Mouse (Mus musculus): ENCODE measurements around the gene Atp2a2.

Atp2a2 gene

DNA sequence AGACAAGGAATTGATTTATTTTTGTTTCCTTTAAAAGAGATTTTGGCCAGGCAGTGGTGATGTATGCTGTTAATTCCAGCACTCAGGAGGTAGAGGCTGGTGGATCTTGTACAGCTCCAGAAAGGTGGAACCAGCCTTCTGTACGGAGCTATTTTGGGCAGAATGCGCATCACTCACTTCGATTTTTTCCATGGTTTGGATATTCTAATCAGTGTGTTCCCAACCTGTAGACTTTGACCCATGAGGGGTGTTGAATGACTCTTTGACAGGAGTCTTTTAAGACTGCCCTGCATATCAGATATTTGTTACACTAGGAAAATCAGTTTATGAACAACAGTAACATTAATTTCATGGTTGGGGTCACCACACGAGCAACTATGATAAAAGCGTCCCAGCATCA is 50.7 kb downstream of the Atp2a2 start:
- DNase-seq (ENCODE audit: low read depth, low spot score): no peak

DNA sequence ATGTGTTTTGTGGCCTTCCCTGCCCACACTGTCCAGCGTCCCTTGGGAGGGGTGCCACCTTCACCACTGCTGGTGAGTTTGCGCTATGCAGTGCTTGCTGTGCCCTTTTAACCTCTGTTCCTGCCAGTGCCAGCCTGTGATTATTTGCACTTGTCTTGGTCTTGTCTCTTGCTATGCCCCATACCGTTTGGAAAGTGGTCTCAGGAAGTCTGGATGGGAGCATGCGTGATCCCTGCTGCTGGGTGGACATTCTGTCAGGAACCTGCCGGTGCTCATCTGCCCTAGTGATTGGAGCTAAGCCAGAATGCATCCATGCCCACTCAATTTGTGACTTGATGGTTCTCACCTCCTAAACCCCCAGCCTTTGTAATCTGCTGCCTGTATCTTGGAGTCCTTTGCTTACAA is 51.1 kb downstream of the Atp2a2 start:
- no peak for DNase-seq (ENCODE audit: low read depth, low spot score)

DNA sequence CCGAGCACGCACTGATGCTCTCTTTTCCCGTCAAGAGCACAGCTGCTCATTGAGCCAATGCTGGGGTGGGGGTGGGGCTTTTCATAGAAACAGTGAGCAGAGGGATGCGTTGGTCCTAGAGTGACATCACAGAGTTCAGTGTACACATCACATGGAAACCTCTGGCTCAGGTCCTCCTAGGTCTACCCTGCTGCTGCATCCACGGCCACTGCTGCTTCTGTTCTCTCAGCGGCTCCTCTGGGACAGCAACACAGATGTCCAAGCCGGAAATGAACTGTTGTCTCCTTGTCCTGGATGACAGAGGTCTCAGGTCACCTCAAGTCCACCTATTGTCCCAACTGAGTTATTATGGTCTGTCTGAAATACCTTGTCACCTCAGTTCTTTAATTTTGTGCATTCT is 52.1 kb downstream of the Atp2a2 start:
- DNase-seq (ENCODE audit: low read depth, low spot score): no peak

- no peak for DNase-seq (ENCODE audit: low read depth, low spot score)
Observed at GRCm38 (mm10) chr5:122448869-122449268, 53.2 kb downstream of the Atp2a2 start.

- DNase-seq (ENCODE audit: low read depth, low spot score): no peak
Observed at GRCm38 (mm10) chr5:122447857-122448256, 54.2 kb downstream of the Atp2a2 start.

GRCm38 (mm10) chr5:122445051-122445610 is 56.9 kb downstream of the Atp2a2 start:
- no peak for DNase-seq (ENCODE audit: low read depth, low spot score)

GRCm38 (mm10) chr5:122444492-122444891 is 57.5 kb downstream of the Atp2a2 start:
- no peak for DNase-seq (ENCODE audit: low read depth, low spot score)

DNA sequence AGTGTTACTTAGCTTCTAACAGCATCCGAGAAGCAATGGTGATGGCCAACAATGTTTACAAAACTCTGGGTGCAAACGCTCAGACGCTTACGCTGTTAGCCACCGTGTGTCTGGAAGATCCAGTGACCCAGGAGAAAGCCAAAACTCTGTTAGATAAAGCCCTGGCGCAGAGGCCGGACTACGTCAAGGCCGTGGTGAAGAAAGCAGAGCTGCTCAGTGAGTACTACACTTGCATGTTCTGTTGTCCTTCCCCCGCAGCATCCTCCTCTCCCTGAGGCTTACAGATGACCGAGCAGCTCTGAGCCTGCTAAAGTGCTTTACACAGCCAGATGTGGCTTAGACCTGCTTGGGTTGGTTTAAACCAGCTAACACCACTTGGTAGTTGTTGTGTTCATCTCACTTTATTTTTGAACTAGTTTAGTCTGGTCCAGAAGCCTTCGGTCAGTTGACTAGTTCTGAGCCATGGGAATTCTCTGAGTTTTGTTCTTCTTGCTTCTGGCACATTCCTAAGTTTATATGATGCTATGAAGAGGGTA is 61.9 kb downstream of the Atp2a2 start:
- DNase-seq (ENCODE audit: low read depth, low spot score): no peak

GRCm38 (mm10) chr5:122439400-122440094 is 62.5 kb downstream of the Atp2a2 start:
- DNase-seq (ENCODE audit: low read depth, low spot score): no peak

DNA sequence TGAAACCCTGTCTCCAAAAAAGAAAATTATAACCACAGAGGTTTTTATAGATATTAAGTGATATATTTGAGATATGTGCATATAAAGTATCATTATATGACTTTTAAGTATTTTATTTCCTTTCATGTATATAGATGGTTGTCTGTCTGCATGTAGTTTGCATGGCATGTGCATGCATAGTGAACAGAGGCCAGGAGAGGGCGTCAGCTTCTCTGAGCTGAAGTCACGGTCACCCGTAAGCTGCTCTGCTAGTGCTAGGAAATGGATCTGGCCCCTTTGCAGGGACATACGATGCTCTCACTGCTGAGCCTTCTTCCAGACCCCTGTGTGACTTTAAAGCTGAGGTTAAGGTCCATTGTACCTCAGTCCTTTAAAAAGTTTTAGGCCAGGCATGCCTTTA is 67.5 kb downstream of the Atp2a2 start:
- DNase-seq (ENCODE audit: low read depth, low spot score): no peak

GRCm38 (mm10) chr5:122431221-122431620 is 70.8 kb downstream of the Atp2a2 start:
- DNase-seq (ENCODE audit: low read depth, low spot score): no peak

DNA sequence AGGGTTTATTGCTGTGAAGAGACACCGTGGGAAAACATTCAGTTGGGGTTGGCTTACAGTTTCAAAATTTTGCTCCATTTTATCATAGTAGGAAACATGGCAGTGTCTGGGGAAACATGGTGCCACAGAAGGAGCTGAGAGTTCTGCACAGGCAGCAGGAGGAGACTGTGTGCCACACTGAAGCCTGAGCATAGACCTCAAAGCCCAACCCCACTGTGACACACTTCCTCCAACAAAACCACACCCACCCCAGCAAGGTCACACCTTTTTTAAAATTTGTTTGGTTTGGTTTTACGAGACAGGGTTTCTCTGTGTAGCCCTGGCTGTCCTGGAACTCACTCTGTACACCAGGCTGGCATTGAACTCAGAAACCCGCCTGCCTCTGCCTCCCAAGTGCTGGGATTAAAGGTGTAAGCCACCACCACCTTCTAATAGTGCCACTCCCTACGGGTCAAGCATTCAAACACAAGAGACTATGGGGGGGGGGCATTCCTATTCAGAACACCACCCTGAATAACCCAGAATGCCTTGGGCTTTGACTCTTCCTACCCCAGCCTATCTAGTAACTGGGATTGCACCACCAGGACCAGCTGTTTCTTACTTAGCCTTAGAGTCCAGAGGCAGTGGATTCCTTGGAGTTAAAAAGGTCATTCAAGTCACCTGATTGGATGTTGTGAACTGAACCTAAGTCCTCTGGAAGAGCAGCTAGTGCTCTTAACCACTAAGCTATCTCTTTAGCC is 71.8 kb downstream of the Atp2a2 start:
- no peak for DNase-seq (ENCODE audit: low read depth, low spot score)

DNA sequence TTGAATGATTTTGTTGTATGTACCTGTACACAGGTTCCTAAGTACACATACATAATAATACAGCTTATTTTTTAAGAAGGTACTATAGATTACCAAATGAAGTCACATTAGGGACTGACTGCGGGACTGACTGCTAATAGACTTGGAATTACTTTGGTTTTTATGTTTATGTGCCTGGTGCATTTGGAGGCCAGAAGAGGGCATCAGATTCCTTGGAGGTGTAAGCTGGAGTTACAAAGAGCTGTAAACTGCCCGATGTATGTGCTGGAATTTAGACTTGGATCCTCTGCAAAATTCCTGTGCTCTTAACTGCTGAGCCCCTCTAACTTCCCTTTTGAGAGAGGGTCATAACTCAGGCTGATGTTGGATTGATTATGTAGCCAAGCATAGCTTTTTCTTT is 76.5 kb downstream of the Atp2a2 start:
- no peak for DNase-seq (ENCODE audit: low read depth, low spot score)

GRCm38 (mm10) chr5:122423083-122423482 is 78.9 kb downstream of the Atp2a2 start:
- no peak for DNase-seq (ENCODE audit: low read depth, low spot score)

GRCm38 (mm10) chr5:122422071-122422964 is 79.7 kb downstream of the Atp2a2 start:
- peak; percentile 77 for DNase-seq (ENCODE audit: low read depth, low spot score)

- DNase-seq (ENCODE audit: low read depth, low spot score): no peak
Observed at GRCm38 (mm10) chr5:122421271-122422068, 80.6 kb downstream of the Atp2a2 start, which contains the start of gene Anapc7. Gene Anapc7 (plus strand): TSS chr5:122421693.

GRCm38 (mm10) chr5:122420676-122421075 is 81.3 kb downstream of the Atp2a2 start:
- DNase-seq (ENCODE audit: low read depth, low spot score): peak; percentile 62

GRCm38 (mm10) chr5:122415465-122415864 is 86.6 kb downstream of the Atp2a2 start:
- DNase-seq (ENCODE audit: low read depth, low spot score): no peak

DNA sequence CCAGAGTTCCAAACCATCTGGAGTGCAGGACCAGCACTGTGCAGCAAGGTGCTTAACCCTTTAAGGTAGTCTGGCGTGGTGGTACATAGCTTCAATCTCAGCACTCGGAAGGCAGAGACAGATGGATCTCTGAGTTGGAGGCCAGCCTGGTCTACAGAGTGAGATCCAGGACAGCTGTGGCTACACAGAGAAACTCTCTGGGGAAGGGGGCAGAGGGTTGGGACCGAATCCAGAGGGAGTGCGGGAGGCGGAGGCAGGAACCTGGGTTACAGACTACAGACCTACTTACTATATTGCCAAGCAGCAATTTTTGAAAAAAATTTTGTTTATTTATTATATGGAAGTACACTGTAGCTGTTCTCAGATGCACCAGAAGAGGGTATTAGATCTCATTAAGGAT is 87.7 kb downstream of the Atp2a2 start:
- DNase-seq (ENCODE audit: low read depth, low spot score): no peak

DNA sequence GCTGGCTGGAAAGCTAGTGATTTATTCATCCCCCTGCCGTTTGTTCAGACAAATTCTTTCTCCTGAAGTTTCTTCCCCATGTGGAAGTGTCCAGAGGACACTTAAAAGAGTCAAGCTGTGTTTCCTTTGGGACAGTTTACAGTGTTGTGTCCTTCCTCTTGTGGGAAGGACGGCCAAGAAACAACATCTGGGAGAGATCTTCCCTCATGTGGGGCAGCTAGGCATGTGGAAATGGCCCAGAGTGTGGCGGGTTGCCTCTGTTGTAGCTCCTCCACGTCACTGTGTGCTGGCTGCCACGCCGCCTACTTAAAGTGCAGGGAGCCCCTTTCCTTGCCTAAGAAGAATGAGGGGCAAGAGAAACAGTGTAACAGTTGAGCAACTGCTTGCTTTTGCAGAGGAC is 89.2 kb downstream of the Atp2a2 start:
- no peak for DNase-seq (ENCODE audit: low read depth, low spot score)

- DNase-seq (ENCODE audit: low read depth, low spot score): no peak
Observed at GRCm38 (mm10) chr5:122411892-122412291, 90.1 kb downstream of the Atp2a2 start.
